Mouse (Mus musculus) MEL (cell line): ENCODE results near the gene Trp53tg5. TPM values are rescaled to one million over a fixed set of nuclear protein-coding genes. Genes with fewer than 3 reads are reported as not detected.

ENCODE experiments used
- DNase-seq: peaks from one replicate; pipeline ENCODE4 v3.0.0; 2011; ENCODE audit warnings: low read depth, low spot score
- H3K27ac ChIP-seq: 2 replicates; pipeline ENCODE4 v1.5.1; 2012; ENCODE audit warnings: low read depth, mild to moderate bottlenecking, control low read depth, low read length, moderate library complexity; ENCODE audit not compliant: control insufficient read depth
- H3K27me3 ChIP-seq, 2 experiments: fragments of 150-350 bp in 1 of 2; sonication (generic) in 1 of 2; 2 replicates each; pipeline ENCODE4 v1.6.1; 2012; ENCODE audit warnings: low read length in 2 of 2, mild to moderate bottlenecking in 2 of 2, improper control_type of control experiment in 1 of 2, moderate library complexity in 1 of 2; ENCODE audit not compliant: insufficient read depth in 2 of 2, control insufficient read depth in 1 of 2
- H3K36me3 ChIP-seq, 2 experiments: 2 replicates each; pipeline ENCODE4 v1.6.1; 2012 to 2014; ENCODE audit warnings: low read length in 2 of 2, improper control_type of control experiment in 1 of 2, inconsistent platforms in 1 of 2, mild to moderate bottlenecking in 1 of 2; ENCODE audit not compliant: insufficient read depth in 2 of 2, control insufficient read depth in 1 of 2
- H3K4me1 ChIP-seq, 2 experiments: fragments of 150-350 bp in 1 of 2; sonication (generic) in 1 of 2; 2 replicates each; pipeline ENCODE4 v1.6.1; 2012; ENCODE audit warnings: low read length in 2 of 2, improper control_type of control experiment in 1 of 2, mild to moderate bottlenecking in 1 of 2; ENCODE audit not compliant: insufficient read depth in 2 of 2, control insufficient read depth in 1 of 2
- H3K4me3 ChIP-seq, 2 experiments: fragments of 150-350 bp in 1 of 2; sonication (generic) in 1 of 2; 2 replicates each; pipeline ENCODE4 v1.5.1; 2012; ENCODE audit warnings: low read depth in 2 of 2, low read length in 2 of 2, mild to moderate bottlenecking in 2 of 2, moderate library complexity in 2 of 2, control low read depth in 1 of 2, improper control_type of control experiment in 1 of 2; ENCODE audit not compliant: control insufficient read depth in 1 of 2, insufficient read depth in 1 of 2
- H3K79me2 ChIP-seq: 2 replicates; pipeline ENCODE4 v1.6.1; 2012; ENCODE audit warnings: mild to moderate bottlenecking, low read length, moderate library complexity; ENCODE audit not compliant: control insufficient read depth, poor library complexity, insufficient read depth
- H3K9ac ChIP-seq: 2 replicates; pipeline ENCODE4 v1.6.1; 2012; ENCODE audit warnings: low read depth, mild to moderate bottlenecking, control low read depth, low read length, moderate library complexity; ENCODE audit not compliant: control insufficient read depth, poor library complexity, severe bottlenecking
- H3K9me3 ChIP-seq: fragments of 150-350 bp; sonication (generic); replicated peaks from 2 replicates; pipeline ENCODE4 v1.6.1; 2012; ENCODE audit warnings: mild to moderate bottlenecking, low read length, improper control_type of control experiment, moderate library complexity; ENCODE audit not compliant: insufficient read depth
- BHLHE40 ChIP-seq: IDR thresholded peaks from 2 replicates; pipeline ENCODE4 v1.6.1; 2012; ENCODE audit warnings: low read depth, mild to moderate bottlenecking, inconsistent platforms, low read length, improper control_type of control experiment, borderline replicate concordance
- E2F4 ChIP-seq: IDR thresholded peaks from 2 replicates; pipeline ENCODE4 v1.6.1; 2011; ENCODE audit warnings: low read depth, low read length, improper control_type of control experiment, borderline replicate concordance
- ELF1 ChIP-seq: IDR thresholded peaks from 2 replicates; pipeline ENCODE4 v1.6.1; 2014; ENCODE audit warnings: low read depth, mild to moderate bottlenecking, inconsistent platforms, low read length, improper control_type of control experiment, moderate library complexity
- EP300 ChIP-seq, 2 experiments: IDR thresholded peaks; 2 replicates each; pipeline ENCODE4 v1.6.1; 2011; ENCODE audit warnings: improper control_type of control experiment in 2 of 2, low read length in 2 of 2, low read depth in 1 of 2, mild to moderate bottlenecking in 1 of 2
- GATA1 ChIP-seq: IDR thresholded peaks from 2 replicates; pipeline ENCODE4 v1.6.1; 2011; ENCODE audit warnings: low read depth, low read length, improper control_type of control experiment
- HCFC1 ChIP-seq: IDR thresholded peaks from 2 replicates; pipeline ENCODE4 v1.6.1; 2012; ENCODE audit warnings: low read depth, mild to moderate bottlenecking, inconsistent platforms, low read length, improper control_type of control experiment, moderate library complexity
- KAT2A ChIP-seq: conservative IDR thresholded peaks from 2 replicates; pipeline ENCODE4 v1.6.1; 2012; ENCODE audit warnings: low read depth, low read length, improper control_type of control experiment, inconsistent platforms
- MAFK ChIP-seq: IDR thresholded peaks from 2 replicates; pipeline ENCODE4 v1.6.1; 2011; ENCODE audit warnings: low read depth, mild to moderate bottlenecking, low read length, improper control_type of control experiment, borderline replicate concordance
- MAX ChIP-seq: IDR thresholded peaks from 2 replicates; pipeline ENCODE4 v1.6.1; 2011; ENCODE audit warnings: low read length, improper control_type of control experiment
- MAZ ChIP-seq: IDR thresholded peaks from 2 replicates; pipeline ENCODE4 v1.6.1; 2012; ENCODE audit warnings: low read depth, mild to moderate bottlenecking, inconsistent platforms, low read length, improper control_type of control experiment
- MEF2A ChIP-seq: IDR thresholded peaks from 2 replicates; pipeline ENCODE4 v1.6.1; 2014; ENCODE audit warnings: low read depth, mild to moderate bottlenecking, inconsistent platforms, low read length, improper control_type of control experiment; ENCODE audit not compliant: poor library complexity, insufficient replicate concordance, severe bottlenecking; ENCODE audit errors: extremely low read depth
- MYC ChIP-seq: IDR thresholded peaks from 2 replicates; pipeline ENCODE4 v1.6.1; 2011; ENCODE audit warnings: low read depth, mild to moderate bottlenecking, low read length, improper control_type of control experiment, moderate library complexity
- NRF1 ChIP-seq: IDR thresholded peaks from 2 replicates; pipeline ENCODE4 v1.6.1; 2014; ENCODE audit warnings: low read depth, mild to moderate bottlenecking, inconsistent platforms, low read length, improper control_type of control experiment, moderate library complexity; ENCODE audit not compliant: poor library complexity, insufficient read depth, severe bottlenecking
- RAD21 ChIP-seq: IDR thresholded peaks from 2 replicates; pipeline ENCODE4 v1.6.1; 2011; ENCODE audit warnings: mild to moderate bottlenecking, low read depth, low read length, improper control_type of control experiment
- RCOR1 ChIP-seq: IDR thresholded peaks from 2 replicates; pipeline ENCODE4 v1.6.1; 2012; ENCODE audit warnings: low read depth, mild to moderate bottlenecking, inconsistent platforms, low read length, improper control_type of control experiment
- SIN3A ChIP-seq: IDR thresholded peaks from 2 replicates; pipeline ENCODE4 v1.6.1; 2012; ENCODE audit warnings: low read length, improper control_type of control experiment, inconsistent platforms
- SMC3 ChIP-seq: IDR thresholded peaks from 2 replicates; pipeline ENCODE4 v1.6.1; 2011; ENCODE audit warnings: low read depth, low read length, improper control_type of control experiment
- TAL1 ChIP-seq: IDR thresholded peaks from 2 replicates; pipeline ENCODE4 v1.6.1; 2012; ENCODE audit warnings: mild to moderate bottlenecking, inconsistent platforms, low read length, moderate library complexity, mixed read lengths
- USF1 ChIP-seq: IDR thresholded peaks from 2 replicates; pipeline ENCODE4 v1.6.1; 2014; ENCODE audit warnings: low read depth, mild to moderate bottlenecking, inconsistent platforms, low read length, improper control_type of control experiment, moderate library complexity
- ZC3H11A ChIP-seq: IDR thresholded peaks from 2 replicates; pipeline ENCODE4 v1.6.1; 2012; ENCODE audit warnings: low read depth, mild to moderate bottlenecking, inconsistent platforms, low read length, improper control_type of control experiment
- polyA plus RNA-seq, 2 experiments: library from polyadenylated mRNA; stranded (reverse) in 1 of 2; unstranded in 1 of 2; fragments of >175 nt in 1 of 2; fragments of >200 nt in 1 of 2; gene quantifications; 2 replicates each; pipeline versions ENCODE4 v1.2.1 to v1.2.4; 2012; ENCODE audit warnings: low replicate concordance in 2 of 2, low read depth in 1 of 2; ENCODE audit not compliant: insufficient read length in 2 of 2, insufficient read depth in 1 of 2, missing spikeins in 1 of 2
- total RNA-seq: library from RNA; depleted of rRNA; stranded (reverse); fragments of 300-350 nt; gene quantifications from 2 replicates; pipeline ENCODE4 v1.2.3, GENCODE M21; 2012

The Trp53tg5 gene
- total and polyA plus RNA-seq, 3 experiments: 0.13 TPM; not detected in 2

DNA sequence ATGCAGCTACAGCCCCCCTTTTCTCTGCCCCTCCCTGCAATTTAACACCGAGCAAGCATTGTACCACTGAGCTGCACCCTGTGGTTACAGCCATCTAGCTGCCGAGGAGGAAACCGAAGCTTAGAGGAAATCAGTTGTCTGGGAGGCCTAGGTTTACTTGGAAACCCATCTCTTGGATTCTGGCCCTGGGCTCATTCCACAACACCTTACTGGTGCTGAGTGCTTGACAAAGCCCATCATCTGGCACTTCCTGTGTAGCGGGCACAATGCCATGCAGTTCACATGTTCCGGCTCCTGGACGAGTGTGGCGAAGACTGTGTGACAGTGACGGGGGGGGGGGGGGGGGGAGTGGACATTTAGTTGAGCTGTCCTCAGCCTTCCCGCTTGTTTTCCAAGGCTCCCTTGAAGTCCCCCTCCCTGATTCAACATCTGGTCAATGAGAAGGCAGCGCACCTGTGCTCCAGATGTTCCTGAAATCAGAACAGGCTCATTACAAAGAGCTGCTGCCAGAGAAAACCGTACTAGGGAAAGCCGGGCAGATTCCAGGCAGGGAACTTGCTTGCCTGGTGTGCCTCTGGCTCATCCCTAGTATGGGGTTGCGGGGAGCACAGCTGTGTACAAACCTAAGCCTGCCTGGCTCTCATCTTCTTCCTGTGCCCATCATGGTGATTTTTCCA, 21.4 kb downstream of the Trp53tg5 start:
- H3K36me3 ChIP-seq: no peaks in the 10 kb centered on the region
- H3K27ac ChIP-seq: no peak overlapping the region
- H3K79me2 ChIP-seq: no peaks in the 10 kb centered on the region
- TF ChIP-seq TAL1: no peak
- no peak for TF ChIP-seq SIN3A
- TF ChIP-seq EP300 (IDR thresholded peaks at IDR 0.05; ENCODE audit: low read depth in 1 of 2, low read length in 2 of 2): no peak
- no peak for TF ChIP-seq MEF2A
- TF ChIP-seq HCFC1: no peak
- no peak for TF ChIP-seq ELF1
- no peak for TF ChIP-seq NRF1
- TF ChIP-seq MYC: no peak
- no peak for TF ChIP-seq KAT2A
- TF ChIP-seq USF1: no peak
- TF ChIP-seq E2F4: no peak
- no peak for TF ChIP-seq BHLHE40
- no peak for TF ChIP-seq ZC3H11A
- TF ChIP-seq MAFK: no peak
- no peak for TF ChIP-seq RCOR1
- TF ChIP-seq MAX: no peak
- no peak for TF ChIP-seq SMC3
- TF ChIP-seq RAD21: no peak
- no peak for TF ChIP-seq GATA1
- TF ChIP-seq MAZ: no peak
- TF ChIP-seq, all 39 proteins: peak for 0
- Histone ChIP-seq H3K27me3 (peaks cover 30 to 34% of the 10 kb centered on the region in 2 experiments), H3K9ac (no peak overlapping the region), H3K4me1 (no peaks in the 10 kb centered on the region), H3K9me3 (no peaks in the 10 kb centered on the region), H3K4me3 (no peak overlapping the region)
- no peak for DNase-seq
